Mouse (Mus musculus): ENCODE measurements around the gene Nsl1.

- TF ChIP-seq TAL1 (IDR thresholded peaks at IDR 0.05; ENCODE audit: low read length) (no peak), GATA1 (IDR thresholded peaks at IDR 0.05; ENCODE audit: low read length) (no peak)
Observed at GRCm38 (mm10) chr1:191115514-191116238, 52.9 kb downstream of the Nsl1 start.

Measured in erythroblast, embryonic 14.5 days (primary cell).